In the genomic region with DNA sequence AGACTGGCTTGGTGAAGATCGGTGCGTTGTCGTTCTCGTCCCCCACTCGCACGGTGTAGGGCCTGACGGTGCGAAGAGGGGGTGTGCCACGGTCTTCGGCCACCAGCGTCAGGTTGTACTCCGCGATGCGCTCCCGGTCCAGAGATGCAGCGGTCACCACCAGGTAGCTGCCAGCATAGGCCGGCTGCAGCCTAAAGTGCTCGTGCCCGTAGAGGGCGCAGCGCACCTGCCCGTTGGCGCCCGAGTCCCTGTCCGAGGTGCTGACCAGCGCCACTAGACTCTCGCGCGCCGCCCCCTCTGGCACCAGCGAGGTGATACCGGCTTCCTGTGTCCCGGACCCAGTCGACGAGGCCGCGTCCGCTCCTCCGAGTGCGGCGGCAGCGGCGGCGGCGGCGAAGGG, we compare ENCODE assay signal across 8 mouse cellular contexts. TPM values are rescaled to one million over a fixed set of nuclear protein-coding genes. Genes with fewer than 3 reads are reported as not detected.
A peak's percentile ranks its signal among the peaks of the same experiment; 100 is the strongest.
DNase-seq lines count a peak whose midpoint lies in the region; ATAC-seq and TF ChIP-seq lines count a peak whose summit lies in the region.

No protein-coding gene starts in this region.

- TF ChIP-seq CTCF in cortical plate, adult 2 months (IDR thresholded peaks at IDR 0.05; ENCODE audit: extremely low read depth, insufficient read depth, low read length), result peak; percentile 42
- peak; percentile 89 for TF ChIP-seq CTCF in hindbrain, postnatal 0 days (IDR thresholded peaks at IDR 0.05; ENCODE audit: low read depth)

- no peak for TF ChIP-seq POLR2A in cortical plate, adult 2 months (IDR thresholded peaks at IDR 0.05; ENCODE audit: extremely low read depth, insufficient read depth, low read length)

- no peak overlapping the region for H3K27ac ChIP-seq in cortical plate, adult 2 months (ENCODE audit: insufficient read depth, low read length)
- peak overlapping the region; percentile 82 for H3K27ac ChIP-seq in hindbrain, postnatal 0 days

- ATAC-seq in hindbrain, postnatal 0 days, result peak; percentile 19
- peak; percentile 85 for ATAC-seq in megakaryocyte-erythroid progenitor cell, adult 5-6 weeks (replicated peaks; ENCODE audit: low FRiP score, low TSS enrichment, poor library complexity, severe bottlenecking)
- no peak for ATAC-seq in activated CD4-positive, CD25-positive, alpha-beta regulatory T cell, adult 4 months

- H3K9ac ChIP-seq in hindbrain, postnatal 0 days (replicated peaks; ENCODE audit: low read length), result peak overlapping the region; percentile 63

- peaks cover 16% of the 10 kb centered on the region; the same call in 1 of the 2 replicates for H3K27me3 ChIP-seq in hindbrain, postnatal 0 days (ENCODE audit: insufficient read depth, low read length)

- intact Hi-C loops in left cerebral cortex, postnatal 25 days (cut with DNase I), result loop anchor here (2.0 to 10.0 kb wide), 3 partner anchors 145 to 265 kb away; no protein-coding TSS in a partner anchor

- 2% methylated on average over 44 of the region's 46 CpGs for WGBS in hindbrain, postnatal 0 days

- H3K36me3 ChIP-seq in hindbrain, postnatal 0 days (ENCODE audit: insufficient read depth, low read length), result no peaks in the 10 kb centered on the region

- H3K4me2 ChIP-seq in hindbrain, postnatal 0 days (ENCODE audit: low read depth, low read length), result peak overlapping the region; percentile 68

- no peaks in the 10 kb centered on the region for H3K4me1 ChIP-seq in cortical plate, adult 2 months (ENCODE audit: control insufficient read depth, insufficient read depth, low read length)
- peaks cover 3% of the 10 kb centered on the region; the same call in 1 of the 2 replicates for H3K4me1 ChIP-seq in hindbrain, postnatal 0 days (ENCODE audit: insufficient read depth, low read length)

- DNase-seq in adrenal gland, postnatal 10 days, result peak; percentile 94
- peak; percentile 52 for DNase-seq in gastrocnemius, postnatal 25 days
- DNase-seq in hindbrain, postnatal 0 days (ENCODE audit: low spot score), result peak; percentile 87
- peak; percentile 57 to 74 for DNase-seq in left cerebral cortex, postnatal 25 days (ENCODE audit: low spot score in 2 of 2)
- peak; percentile 74 for DNase-seq in right cerebral cortex, postnatal 4 days

- peak overlapping the region; percentile 49 for H3K4me3 ChIP-seq in cortical plate, adult 2 months (ENCODE audit: insufficient read depth, low read length)
- peak overlapping the region; percentile 47 for H3K4me3 ChIP-seq in hindbrain, postnatal 0 days (ENCODE audit: low read length)

- H3K9me3 ChIP-seq in hindbrain, postnatal 0 days (ENCODE audit: low read length), result no peaks in the 10 kb centered on the region

RNA-seq across cellular contexts. Expression of a gene that starts 1.5 kb away (rescaled TPM):
- total RNA-seq in adrenal gland, postnatal 10 days (2021), result under 1 TPM in 1 of 2 experiments, not detected in 1; 0.06 TPM
- polyA plus RNA-seq in cortical plate, adult 2 months (2012; rRNA removed), result 25.3 and 26.5 TPM in 2 replicates
- not detected for total RNA-seq in gastrocnemius, postnatal 25 days (2021)
- total RNA-seq in hindbrain, postnatal 0 days (2014; rRNA removed), result 103 and 128 TPM in 2 replicates
- 25.9 and 30.1 TPM in 2 replicates for polyA plus RNA-seq in hindbrain, postnatal 0 days (2015; fragmentation: Nextera tagmentation; extraction: Ambion mirVana)
- total RNA-seq in left cerebral cortex, postnatal 25 days (2021), result 10 to 100 TPM; 64.4 to 69.0 TPM
- not detected in 2 replicates for total RNA-seq in megakaryocyte-erythroid progenitor cell, adult 5-6 weeks (2014; fragmentation: Nextera tagmentation)
- total RNA-seq in megakaryocyte-erythroid progenitor cell, adult 5-6 weeks (2017), result not detected in 2 replicates
- polyA plus RNA-seq in activated CD4-positive, CD25-positive, alpha-beta regulatory T cell, adult 4 months (2017; shearing (Covaris generic)), result not detected

Comparison
In these comparisons a context has a peak if more than half of its experiments do, and no peak if none do; other contexts are left out.
1. RNA of a gene that starts 1.5 kb away (total RNA-seq): 103 to 128 TPM in hindbrain, postnatal 0 days and 64.4 to 69.0 TPM in left cerebral cortex, postnatal 25 days; not detected in gastrocnemius, postnatal 25 days, 0.06 TPM in adrenal gland, postnatal 10 days and not detected in megakaryocyte-erythroid progenitor cell, adult 5-6 weeks; every median in the first group is over 10 times any median in the second.
2. Peak in every context shown above with its lines, with median percentiles within 50 percentile points of each other: DNase-seq.